ENCODE assay signal across 1 mouse cellular context in genomic region chr6:126962709-126963108, GRCm38 (mm10).
A peak's percentile ranks its signal among the peaks of the same experiment; 100 is the strongest.
TF ChIP-seq lines count a peak whose summit lies in the region.

No protein-coding gene starts in this region.

TF ChIP-seq in MEL, 35 proteins besides CTCF, POLR2A, EP300 and RAD21:
- TF ChIP-seq SMC3 (IDR thresholded peaks at IDR 0.05; ENCODE audit: low read depth, low read length) (no peak), GATA1 (IDR thresholded peaks at IDR 0.05; ENCODE audit: low read depth, low read length) (peak; percentile 55), POLR2AphosphoS5 (IDR thresholded peaks at IDR 0.05; ENCODE audit: borderline replicate concordance, low read depth, low read length) (no peak), MAZ (IDR thresholded peaks at IDR 0.05; ENCODE audit: low read depth, low read length) (no peak), CHD1 (IDR thresholded peaks at IDR 0.05; ENCODE audit: low read depth, low read length) (no peak), MEF2A (IDR thresholded peaks at IDR 0.05; ENCODE audit: extremely low read depth, insufficient replicate concordance, low read depth, low read length, poor library complexity, severe bottlenecking) (no peak), ZKSCAN1 (IDR thresholded peaks at IDR 0.05; ENCODE audit: low read depth, low read length) (no peak), TAL1 (IDR thresholded peaks at IDR 0.05; ENCODE audit: low read length) (peak; percentile 87), SIN3A (IDR thresholded peaks at IDR 0.05; ENCODE audit: low read length) (no peak), TBP (IDR thresholded peaks at IDR 0.05; ENCODE audit: low read depth, low read length) (0 out of 2 replicates have a peak, but pooled peaks have one; percentile 28), TCF12 (IDR thresholded peaks at IDR 0.05; ENCODE audit: low read depth, low read length) (no peak), POLR2AphosphoS2 (IDR thresholded peaks at IDR 0.05; ENCODE audit: low read length) (no peak), HCFC1 (IDR thresholded peaks at IDR 0.05; ENCODE audit: low read depth, low read length) (no peak), MYB (IDR thresholded peaks at IDR 0.05; ENCODE audit: low read depth, low read length) (peak; percentile 81)
